Mouse (Mus musculus) bone marrow, adult 2 months (tissue): ENCODE results near the gene Gm17657. TPM values are rescaled to one million over a fixed set of nuclear protein-coding genes. Genes with fewer than 3 reads are reported as not detected.

ENCODE experiments used
- H3K27ac ChIP-seq: fragments of 200-500 bp; 2 replicates; pipeline ENCODE4 v1.5.1; 2012; ENCODE audit warnings: low read depth, mild to moderate bottlenecking, control low read depth, inconsistent platforms, low read length; ENCODE audit not compliant: control insufficient read depth, poor library complexity, insufficient read depth
- H3K4me1 ChIP-seq: fragments of 200-500 bp; 2 replicates; pipeline ENCODE4 v1.6.1; 2011; ENCODE audit warnings: low read length; ENCODE audit not compliant: control insufficient read depth, insufficient read depth
- H3K4me3 ChIP-seq: fragments of 200-500 bp; replicated peaks from 2 replicates; pipeline ENCODE3; 2011; ENCODE audit warnings: mild to moderate bottlenecking, low read depth, low read length, control low read depth; ENCODE audit not compliant: control insufficient read depth
- CTCF ChIP-seq: fragments of 200-500 bp; IDR thresholded peaks from 2 replicates; pipeline ENCODE4 v1.5.1; 2011; ENCODE audit warnings: low read length, control low read depth; ENCODE audit not compliant: control insufficient read depth, insufficient read depth
- POLR2A ChIP-seq: fragments of 200-500 bp; IDR thresholded peaks from 2 replicates; pipeline ENCODE4 v1.6.1; 2011; ENCODE audit warnings: low read depth, mild to moderate bottlenecking, control low read depth, low read length, borderline replicate concordance; ENCODE audit not compliant: control insufficient read depth
- WGBS: fragments of 180-500 bp; shearing (Covaris S2); methylation state at CpG from one replicate; pipeline ENCODE4 v1.1.7; 2018; 5-methylcytosine and 5-hydroxymethylcytosine counted together
- polyA plus RNA-seq: library from polyadenylated mRNA; stranded (reverse); fragments of >200 nt; gene quantifications from 2 replicates; pipeline ENCODE4 v1.2.4, GENCODE M21; 2011; ENCODE audit warnings: low replicate concordance; ENCODE audit not compliant: missing spikeins, insufficient read depth, insufficient read length

The Gm17657 gene
- polyA plus RNA-seq, 1 experiment = not detected

DNA sequence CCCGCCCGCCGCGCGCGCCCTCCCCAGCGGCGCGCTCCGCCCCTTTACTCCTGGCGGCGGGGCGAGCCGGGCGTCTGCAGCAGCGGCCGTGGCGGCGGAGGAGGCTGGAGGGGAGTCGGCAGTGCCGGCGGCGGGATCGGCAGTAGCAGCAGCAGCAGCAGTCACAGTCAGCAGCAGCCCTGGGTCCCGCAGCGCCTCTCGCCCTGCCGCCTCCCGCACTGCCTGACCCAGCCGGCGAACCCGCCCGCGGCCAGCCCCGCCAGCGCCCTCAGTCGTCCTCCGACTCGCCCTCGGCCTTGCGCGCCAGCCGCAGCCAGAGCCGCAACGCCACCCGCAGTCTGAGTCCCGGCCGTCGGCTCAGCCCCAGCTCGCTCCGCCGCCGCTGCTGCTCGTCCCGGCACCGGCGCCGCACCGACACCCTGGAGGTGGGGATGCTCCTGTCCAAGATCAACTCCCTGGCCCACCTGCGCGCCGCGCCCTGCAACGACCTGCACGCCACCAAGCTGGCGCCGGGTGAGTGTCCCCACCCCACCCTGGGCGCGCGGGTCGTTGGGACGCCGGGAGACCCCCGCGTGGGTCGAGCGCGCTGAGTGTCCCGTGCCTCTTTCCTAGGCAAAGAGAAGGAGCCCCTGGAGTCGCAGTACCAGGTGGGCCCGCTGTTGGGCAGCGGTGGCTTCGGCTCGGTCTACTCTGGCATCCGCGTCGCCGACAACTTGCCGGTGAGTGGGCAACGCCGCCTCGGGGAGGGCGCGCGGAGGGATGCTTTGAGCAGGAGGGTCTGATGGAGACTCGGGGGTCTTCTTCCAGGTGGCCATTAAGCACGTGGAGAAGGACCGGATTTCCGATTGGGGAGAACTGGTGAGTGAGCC is 58.5 kb downstream of the Gm17657 start, which contains the start of gene Pim1:
Gene Pim1 (plus strand): TSS at position 41 of the 869 bp plus-strand sequence.
- H3K4me1 ChIP-seq = peaks cover 3% of the 10 kb centered on the region
- WGBS = under 1% methylated on average over 95 of the region's 99 CpGs
- TF ChIP-seq CTCF (no peak), POLR2A (peak; percentile 97)
- H3K4me3 ChIP-seq = peak within 1 kb of the TSS; percentile 76
- peak within 1 kb of the TSS; percentile 97 for H3K27ac ChIP-seq

DNA sequence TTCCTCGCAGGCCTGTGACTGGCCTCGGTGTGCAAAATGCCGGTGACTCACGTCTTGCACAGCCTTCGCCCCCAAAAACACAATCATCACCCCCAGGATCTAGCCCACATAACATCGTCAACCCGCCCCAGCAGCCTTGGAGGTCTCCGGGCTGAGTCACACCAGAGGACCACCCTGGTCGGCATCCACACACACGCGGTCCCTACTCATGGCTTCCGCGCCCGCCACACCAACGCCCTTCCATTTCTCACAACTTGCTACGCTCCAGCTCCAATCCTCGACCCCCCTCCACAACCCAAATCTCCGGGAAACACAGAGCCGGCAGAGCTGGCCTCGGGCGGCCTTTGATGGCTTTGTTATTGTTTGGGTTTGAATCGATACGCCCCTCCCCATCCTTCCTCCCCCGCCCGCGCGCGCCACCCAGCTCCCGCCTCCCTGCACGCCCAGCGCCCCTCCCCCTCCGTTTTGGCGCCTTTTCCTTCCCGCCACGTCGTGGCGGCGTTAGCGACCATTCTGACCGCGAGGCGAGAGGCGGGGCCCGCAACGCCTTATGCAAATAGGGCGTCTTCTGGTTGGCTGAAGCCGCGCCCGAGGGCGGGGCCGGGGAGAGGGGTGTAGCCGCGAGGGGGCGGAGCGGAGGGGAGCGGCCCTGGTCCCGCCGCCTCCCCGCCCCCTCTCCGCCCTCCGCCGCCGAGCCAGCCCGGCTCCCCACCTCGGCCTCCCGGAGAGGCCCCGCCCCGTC is 59.3 kb downstream of the Gm17657 start:
- Histone ChIP-seq H3K4me1 (peaks cover 3% of the 10 kb centered on the region), H3K27ac (peak overlapping the region; percentile 53), H3K4me3 (peak overlapping the region; percentile 76)
- under 1% methylated on average over 61 of the region's 68 CpGs for WGBS
- TF ChIP-seq CTCF (no peak), POLR2A (peak; percentile 31; the same call in 1 of the 2 replicates)

DNA sequence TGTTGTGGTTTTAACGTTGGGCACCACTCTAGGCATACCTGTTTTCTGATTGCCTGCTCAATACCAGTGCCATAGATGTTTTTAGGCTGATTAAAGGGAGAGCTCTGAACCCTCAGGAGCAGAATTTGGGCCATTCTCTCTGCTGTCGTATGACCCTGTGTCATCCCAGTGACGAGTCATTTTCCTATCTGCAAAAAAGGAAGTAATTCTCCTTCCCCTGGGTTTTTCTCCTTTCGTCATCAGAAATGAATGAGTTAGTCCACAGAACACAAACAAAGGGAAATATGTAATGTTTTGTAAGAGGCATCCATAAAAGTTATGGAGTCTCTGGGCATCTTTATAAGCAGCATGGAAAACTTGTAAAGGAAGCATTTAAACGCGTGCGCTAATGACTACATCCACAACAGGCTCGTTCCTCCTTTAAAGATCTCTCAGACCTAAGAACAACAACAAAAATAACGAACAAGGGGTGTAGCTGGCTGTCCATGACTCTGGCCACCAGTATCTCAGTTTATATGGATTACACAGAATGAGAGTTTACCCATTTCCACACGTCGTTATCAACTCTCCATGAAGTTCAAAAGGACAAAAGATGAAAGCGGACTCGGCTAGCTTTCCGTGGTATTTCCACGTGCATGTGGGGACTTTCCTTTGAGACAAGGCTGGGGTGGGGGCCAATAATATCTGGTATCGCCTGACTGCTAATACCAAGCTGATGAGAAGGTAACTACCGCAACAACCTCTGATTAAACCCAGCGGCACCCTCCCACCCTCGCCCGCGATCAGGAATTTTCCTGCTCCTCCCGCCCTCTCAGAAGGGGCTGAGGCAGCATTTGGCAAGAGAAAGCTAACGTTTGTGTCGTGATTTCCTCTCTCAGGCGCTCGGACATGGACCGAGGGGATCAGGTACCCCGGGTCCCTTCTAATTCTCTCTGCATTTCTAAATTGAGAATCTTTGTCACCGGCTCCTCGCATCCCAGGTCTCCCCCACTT is 60.2 kb downstream of the Gm17657 start:
- Histone ChIP-seq H3K4me3 (peak overlapping the region; percentile 76), H3K4me1 (peaks cover 2% of the 10 kb centered on the region), H3K27ac (peak overlapping the region; percentile 53)
- under 1% methylated on average over 30 of the region's 30 CpGs for WGBS
- TF ChIP-seq CTCF (no peak), POLR2A (no peak)

DNA sequence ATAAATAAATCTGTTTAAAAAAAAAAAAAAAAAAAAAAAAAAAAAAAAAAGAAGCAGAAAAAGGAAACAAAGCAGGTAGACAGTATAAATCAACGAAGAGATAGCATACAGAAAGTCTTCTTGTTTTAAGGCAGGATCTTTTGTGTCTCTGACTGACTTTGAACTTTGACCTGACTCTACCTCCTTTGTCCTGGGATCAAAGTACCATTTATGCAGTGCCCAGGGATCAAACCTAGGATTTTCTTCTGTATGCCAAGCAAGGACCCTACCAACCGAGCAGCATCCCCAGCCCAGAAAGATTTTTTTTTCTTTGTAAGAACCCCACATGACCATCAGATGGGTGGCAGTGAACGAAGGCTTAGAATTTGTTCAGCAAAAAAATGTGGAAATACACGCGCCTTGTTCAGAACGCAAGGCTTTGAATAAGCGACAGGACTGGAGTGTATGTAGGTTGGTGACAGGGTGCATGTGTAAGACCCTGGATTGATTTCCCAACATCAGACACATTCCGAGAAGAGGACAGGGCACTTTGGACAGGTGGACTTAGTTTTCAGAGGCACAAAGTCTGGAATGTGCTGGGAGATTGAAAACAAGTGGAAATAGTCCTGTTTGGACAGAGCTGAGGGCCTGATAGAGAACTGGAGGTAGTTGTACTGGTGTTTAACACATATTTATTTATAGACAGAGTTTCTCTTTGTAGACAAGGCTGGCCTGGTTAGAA is 61.0 kb downstream of the Gm17657 start:
- WGBS = 69% methylated on average over 8 of the region's 8 CpGs
- no peak overlapping the region for H3K4me3 ChIP-seq
- no peak for TF ChIP-seq POLR2A
- no peak for TF ChIP-seq CTCF
- no peak overlapping the region; the same call in 1 of the 2 replicates for H3K27ac ChIP-seq
- no peaks in the 10 kb centered on the region; the same call in 1 of the 2 replicates for H3K4me1 ChIP-seq

DNA sequence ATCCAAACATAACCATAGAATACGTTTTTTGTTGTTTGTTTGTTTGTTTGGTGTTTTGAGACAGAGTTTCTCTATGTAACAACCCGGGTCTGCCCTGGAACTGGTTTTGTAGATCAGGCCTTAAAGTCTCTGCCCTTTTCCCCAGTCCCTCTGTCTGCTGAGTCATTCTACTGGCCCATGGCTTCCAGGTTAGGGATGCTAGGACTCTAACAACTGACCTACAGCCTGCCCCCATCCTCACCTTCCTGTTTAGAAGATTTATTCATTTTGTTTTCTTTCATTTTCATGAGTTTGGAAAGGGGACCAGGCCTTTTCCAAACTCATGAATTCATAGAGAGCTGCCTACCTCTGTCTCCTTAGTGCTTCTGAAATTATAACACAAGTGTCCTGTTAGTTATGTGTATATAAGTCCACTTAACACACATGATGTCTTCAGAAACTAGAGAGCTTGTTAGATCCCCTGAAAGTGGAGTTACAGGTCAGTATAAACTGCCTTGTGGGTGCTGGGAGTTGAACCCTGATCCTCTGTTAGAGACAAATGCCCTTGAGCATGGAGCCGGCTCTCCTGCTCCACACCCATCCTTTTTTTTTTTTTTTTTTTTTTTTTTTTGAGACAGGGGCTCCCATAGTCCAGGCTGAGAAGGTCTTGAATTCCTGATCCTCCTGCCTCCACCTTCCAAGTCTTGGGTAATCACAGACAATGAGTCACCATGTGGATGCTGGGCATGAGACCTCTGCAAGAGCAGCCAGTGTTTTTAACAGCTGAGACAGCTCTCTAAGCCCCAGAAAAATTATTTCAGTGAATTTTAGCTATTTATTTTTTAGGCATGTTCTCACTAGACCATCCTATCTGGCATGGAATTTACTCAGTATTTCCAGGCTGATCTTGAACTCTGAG is 63.9 kb downstream of the Gm17657 start:
- TF ChIP-seq CTCF = no peak
- TF ChIP-seq POLR2A = no peak
- no peaks in the 10 kb centered on the region; the same call in 1 of the 2 replicates for H3K4me1 ChIP-seq
- H3K27ac ChIP-seq = no peak overlapping the region
- no peak overlapping the region for H3K4me3 ChIP-seq
- 66% methylated on average over 3 of the region's 3 CpGs for WGBS

DNA sequence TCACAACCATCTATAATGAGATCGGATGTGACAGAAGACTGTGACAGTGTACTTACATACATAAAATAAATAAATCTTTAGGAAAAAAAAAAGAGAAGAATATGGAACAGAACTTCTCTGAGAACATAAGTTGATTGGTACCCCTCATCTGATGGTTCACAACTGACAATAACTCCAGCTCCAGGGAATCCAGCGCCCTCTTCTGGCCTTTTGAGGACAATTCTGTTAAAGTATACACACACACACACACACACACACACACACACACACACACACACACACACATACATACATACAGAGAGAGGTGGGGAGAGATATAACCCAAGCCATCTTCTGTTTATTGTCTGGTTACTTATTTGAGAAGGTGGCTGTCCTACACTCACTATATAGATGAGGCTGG is 65.0 kb downstream of the Gm17657 start:
- TF ChIP-seq POLR2A (no peak), CTCF (no peak)
- H3K27ac ChIP-seq = no peak overlapping the region
- 89% methylated on average over 2 of the region's 2 CpGs for whole genome bisulfite sequencing
- H3K4me1 ChIP-seq = no peaks in the 10 kb centered on the region; the same call in 1 of the 2 replicates
- no peak overlapping the region for H3K4me3 ChIP-seq

DNA sequence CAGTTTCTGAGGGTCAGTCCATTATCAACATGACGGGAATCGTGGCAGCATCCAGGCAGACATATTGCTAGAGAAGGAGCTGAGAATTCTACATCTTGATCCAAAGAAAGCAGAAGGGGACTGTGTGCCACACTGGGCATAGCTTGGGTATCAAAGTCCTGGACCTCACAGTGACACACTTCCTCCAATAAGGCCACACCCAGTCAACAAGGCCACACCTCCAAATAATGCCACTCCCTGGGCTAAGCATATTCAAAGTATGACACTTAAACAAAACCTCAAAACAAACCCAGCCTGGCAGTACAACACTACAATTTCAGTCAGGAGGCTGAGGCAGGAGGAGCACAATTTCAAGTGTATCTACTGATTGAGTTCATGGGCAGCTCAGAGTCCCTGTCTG is 66.2 kb downstream of the Gm17657 start:
- 87% methylated on average over 2 of the region's 2 CpGs for WGBS
- TF ChIP-seq POLR2A = no peak
- TF ChIP-seq CTCF = no peak
- H3K4me3 ChIP-seq = no peak overlapping the region
- no peak overlapping the region for H3K27ac ChIP-seq
- no peaks in the 10 kb centered on the region for H3K4me1 ChIP-seq
